Mouse (Mus musculus) testis, adult 2 months (tissue): ENCODE results near the gene Otub1.

ENCODE experiments used
- CTCF ChIP-seq: fragments of 200-500 bp; IDR thresholded peaks from 2 replicates; pipeline ENCODE4 v1.5.1; 2012; ENCODE audit warnings: low read depth, mild to moderate bottlenecking, inconsistent platforms, low read length, moderate library complexity; ENCODE audit not compliant: control insufficient read depth, insufficient read depth, insufficient replicate concordance
- POLR2A ChIP-seq: fragments of 200-500 bp; IDR thresholded peaks from 2 replicates; pipeline ENCODE4 v1.6.1; 2012; ENCODE audit warnings: low read depth, mild to moderate bottlenecking, inconsistent platforms, low read length, moderate library complexity; ENCODE audit not compliant: control insufficient read depth

GRCm38 (mm10) chr19:7192561-7192967, 13.6 kb downstream of the Otub1 start:
- no peak for TF ChIP-seq CTCF
- TF ChIP-seq POLR2A, result no peak
